Mouse (Mus musculus) heart, embryonic 15.5 days (tissue): ENCODE data around the gene Zscan20. TPM values are rescaled to one million over a fixed set of nuclear protein-coding genes. Genes with fewer than 3 reads are reported as not detected.
"Not testable (repeated sequence)": the region's sequence is repeated elsewhere in the genome, so short reads cannot be mapped to it uniquely, and the experiment has no call there.

Experiments
- ATAC-seq: fragments of 200-750 bp; cut with Nextera tagmentation; replicated peaks from 2 replicates; pipeline ENCODE4 v1.8.0; 2017; ENCODE audit warnings: low read depth, moderate TSS enrichment; ENCODE audit not compliant: insufficient number of reproducible peaks, insufficient read depth, low FRiP score
- H3K27ac ChIP-seq: fragments of 300-500 bp; sonication (generic); 2 replicates; pipeline ENCODE4 v1.5.1; 2015; ENCODE audit warnings: mild to moderate bottlenecking, inconsistent platforms
- H3K27me3 ChIP-seq: fragments of 300-500 bp; sonication (generic); 2 replicates; pipeline ENCODE4 v1.6.1; 2015; ENCODE audit warnings: inconsistent platforms
- H3K36me3 ChIP-seq: fragments of 300-500 bp; sonication (generic); 2 replicates; pipeline ENCODE4 v1.6.1; 2015; ENCODE audit warnings: mild to moderate bottlenecking, inconsistent platforms
- H3K4me1 ChIP-seq: fragments of 300-500 bp; sonication (generic); replicated peaks from 2 replicates; pipeline ENCODE4 v1.6.1; 2015; ENCODE audit warnings: inconsistent platforms
- H3K4me2 ChIP-seq: fragments of 300-500 bp; sonication (generic); 2 replicates; pipeline ENCODE4 v1.6.1; 2015; ENCODE audit warnings: inconsistent platforms, mild to moderate bottlenecking, moderate library complexity
- H3K4me3 ChIP-seq: fragments of 300-500 bp; sonication (generic); 2 replicates; pipeline ENCODE4 v1.5.1; 2015; ENCODE audit warnings: mild to moderate bottlenecking, inconsistent platforms
- H3K9ac ChIP-seq: fragments of 300-500 bp; sonication (generic); 2 replicates; pipeline ENCODE4 v1.6.1; 2015; ENCODE audit warnings: mild to moderate bottlenecking, inconsistent platforms
- H3K9me3 ChIP-seq: fragments of 300-500 bp; sonication (generic); replicated peaks from 2 replicates; pipeline ENCODE4 v1.6.1; 2016; ENCODE audit warnings: inconsistent platforms
- WGBS: fragments of 180-500 bp; shearing (Covaris S2); methylation state at CpG from one replicate; pipeline ENCODE4 v1.1.7; 2015; ENCODE audit warnings: mixed read lengths; 5-methylcytosine and 5-hydroxymethylcytosine counted together
- polyA plus RNA-seq: library from polyadenylated mRNA; unstranded; fragments of >200 nt; fragmentation: Nextera tagmentation; extraction: Ambion mirVana; gene quantifications from 2 replicates; pipeline ENCODE4 v1.2.1, GENCODE M21; 2015

Zscan20 gene
- polyA plus RNA-seq, 1 experiment from 2014 or later = 2.4 TPM

DNA sequence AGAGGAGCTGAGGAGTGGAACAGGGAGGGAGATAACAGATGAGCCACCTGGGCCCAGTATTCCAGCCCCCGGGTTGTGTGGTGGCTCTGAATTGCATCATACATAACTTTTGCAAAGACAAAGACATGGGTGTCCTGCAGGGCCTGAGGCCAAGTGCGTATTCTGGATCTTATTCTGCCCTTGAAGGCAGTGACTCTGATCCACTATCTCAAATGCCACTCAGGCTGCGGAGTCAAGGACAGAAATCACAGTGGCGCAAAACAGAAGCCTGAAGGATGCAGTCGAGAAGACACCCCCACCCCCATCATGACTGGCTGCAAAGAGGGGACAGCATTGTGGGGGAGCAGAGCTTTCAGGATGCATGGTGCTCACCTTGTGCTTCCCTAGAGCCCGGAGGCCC, 59.1 kb downstream of the Zscan20 start:
- Histone ChIP-seq H3K27me3 (peaks cover 7% of the 10 kb centered on the region; the same call in 1 of the 2 replicates), H3K36me3 (no peaks in the 10 kb centered on the region), H3K4me3 (no peak overlapping the region), H3K9me3 (no peaks in the 10 kb centered on the region), H3K4me2 (no peak overlapping the region), H3K27ac (no peak overlapping the region), H3K4me1 (no peaks in the 10 kb centered on the region), H3K9ac (no peak overlapping the region)
- 69% methylated on average over 6 of the region's 6 CpGs for WGBS
- ATAC-seq = no peak

DNA sequence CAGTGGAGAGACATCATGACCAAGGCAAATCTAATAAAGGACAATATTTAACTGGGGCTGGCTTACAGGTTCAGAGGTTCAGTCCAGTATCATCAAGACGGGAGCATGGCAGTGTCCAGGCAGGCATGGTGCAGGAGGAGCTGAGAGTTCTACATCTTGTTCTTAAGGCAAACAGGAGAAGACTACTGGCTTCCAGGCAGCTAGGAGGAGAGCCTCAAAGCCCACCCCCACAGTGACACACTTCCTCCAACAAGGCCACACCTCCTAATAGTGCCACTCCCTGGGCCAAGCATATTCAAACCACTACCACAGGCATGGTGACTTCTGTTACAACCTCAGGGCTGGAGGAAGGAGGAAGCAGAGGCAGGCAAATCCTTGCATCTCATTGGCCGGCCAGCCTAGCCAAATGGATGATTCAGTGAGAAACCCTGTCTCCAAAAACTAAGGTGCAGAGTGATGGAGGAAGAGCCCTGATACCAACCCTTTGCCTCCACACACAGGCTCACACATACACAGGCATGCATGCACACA, 65.9 kb downstream of the Zscan20 start:
- not testable (repeated sequence) for H3K4me3 ChIP-seq, H3K27me3 ChIP-seq, H3K4me1 ChIP-seq, H3K9me3 ChIP-seq, H3K36me3 ChIP-seq, ATAC-seq, H3K27ac ChIP-seq, H3K4me2 ChIP-seq, H3K9ac ChIP-seq
- 66% methylated on average over 2 of the region's 2 CpGs for WGBS

DNA sequence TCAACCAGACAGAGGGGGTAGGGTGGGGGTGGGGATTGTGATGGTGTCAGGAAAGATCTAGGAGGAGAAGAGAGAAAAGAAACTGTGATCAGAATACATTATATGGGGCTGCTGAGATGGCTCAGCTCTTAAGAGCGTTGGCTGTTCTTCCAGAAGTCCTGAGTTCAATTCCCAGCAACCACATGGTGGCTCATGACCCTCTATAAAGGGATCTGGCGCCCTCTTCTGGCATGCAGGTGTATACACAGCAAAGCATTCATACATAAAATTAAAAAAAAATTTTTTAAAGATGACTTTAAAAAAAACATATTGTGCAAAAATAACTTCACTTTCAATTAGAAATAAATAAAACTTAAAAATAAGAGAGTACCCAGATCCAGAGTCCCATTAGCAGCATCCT, 66.5 kb downstream of the Zscan20 start:
- no peak overlapping the region for H3K4me3 ChIP-seq
- no peak overlapping the region for H3K27ac ChIP-seq
- H3K27me3 ChIP-seq = no peaks in the 10 kb centered on the region
- H3K9ac ChIP-seq = no peak overlapping the region
- no peak for ATAC-seq
- H3K9me3 ChIP-seq = no peaks in the 10 kb centered on the region
- H3K4me1 ChIP-seq = no peaks in the 10 kb centered on the region
- H3K4me2 ChIP-seq = no peak overlapping the region
- H3K36me3 ChIP-seq = no peaks in the 10 kb centered on the region
- 16% methylated on average over 2 of the region's 2 CpGs for WGBS

Other genes with a start within 250 kb of the Zscan20 start
- 0.15 and 0.68 TPM in 2 replicates for gene Tlr12, start 8.5 kb upstream of the Zscan20 start, polyA plus RNA-seq
- gene Phc2, start 44.6 kb upstream of the Zscan20 start, polyA plus RNA-seq = 28.5 and 40.2 TPM in 2 replicates
- gene A3galt2, start 145.3 kb upstream of the Zscan20 start, polyA plus RNA-seq = 0.04 TPM in 1 of 2 replicates, not detected in the other
- 14.2 and 21.1 TPM in 2 replicates for gene Zfp362, start 195.9 kb upstream of the Zscan20 start, polyA plus RNA-seq